Mouse (Mus musculus): ENCODE results near the gene Utp14b. TPM values are rescaled to one million over a fixed set of nuclear protein-coding genes. Genes with fewer than 3 reads are reported as not detected.

Gene Utp14b
- polyA plus RNA-seq (2015; fragmentation: Nextera tagmentation; extraction: Ambion mirVana), result 3.2 and 3.7 TPM in 2 replicates

GRCm38 (mm10) chr1:78657671-78658440 is at the start of gene Utp14b, which contains the start of gene Acsl3:
TSS of gene Utp14b (plus strand) at chr1:78658038.
TSS of gene Acsl3 (plus strand) at chr1:78657825.
- no peaks in the 10 kb centered on the region for H3K27me3 ChIP-seq
- H3K4me2 ChIP-seq, result peak within 1 kb of the TSS; percentile 74
- ATAC-seq (replicated peaks; ENCODE audit: low FRiP score), result peak; percentile 99
- H3K9ac ChIP-seq, result peak within 1 kb of the TSS; percentile 95
- peak within 1 kb of the TSS; percentile 97 for H3K27ac ChIP-seq
- H3K4me1 ChIP-seq, result peaks cover 32% of the 10 kb centered on the region
- H3K36me3 ChIP-seq, result no peaks in the 10 kb centered on the region
- peak within 1 kb of the TSS; percentile 96 for H3K4me3 ChIP-seq (replicated peaks)
- under 1% methylated on average over 100 of the region's 104 CpGs for WGBS
- no peaks in the 10 kb centered on the region for H3K9me3 ChIP-seq (replicated peaks)

- H3K9ac ChIP-seq, result no peak overlapping the region
- no peak overlapping the region for H3K4me3 ChIP-seq (replicated peaks)
- peaks cover 7% of the 10 kb centered on the region for H3K4me1 ChIP-seq
- H3K4me2 ChIP-seq, result 0 out of 2 replicates have a peak overlapping the region, but pooled peaks have one; percentile 7
- peak; percentile 60; the same call in 1 of the 2 replicates for ATAC-seq (replicated peaks; ENCODE audit: low FRiP score)
- no peaks in the 10 kb centered on the region for H3K9me3 ChIP-seq (replicated peaks)
- WGBS, result 16% methylated on average over 12 of the region's 12 CpGs
- H3K36me3 ChIP-seq, result no peaks in the 10 kb centered on the region
- no peaks in the 10 kb centered on the region for H3K27me3 ChIP-seq
- H3K27ac ChIP-seq, result no peak overlapping the region
Observed at GRCm38 (mm10) chr1:78609134-78609907, 48.5 kb upstream of the Utp14b start.

GRCm38 (mm10) chr1:78611039-78611438 is 46.8 kb upstream of the Utp14b start:
- 35% methylated on average over 4 of the region's 4 CpGs for whole genome bisulfite sequencing
- Histone ChIP-seq H3K4me1 (peaks cover 7% of the 10 kb centered on the region), H3K36me3 (no peaks in the 10 kb centered on the region), H3K9me3 (replicated peaks) (no peaks in the 10 kb centered on the region), H3K4me2 (no peak overlapping the region), H3K27ac (no peak overlapping the region), H3K4me3 (replicated peaks) (no peak overlapping the region), H3K9ac (no peak overlapping the region), H3K27me3 (no peaks in the 10 kb centered on the region)
- ATAC-seq (replicated peaks; ENCODE audit: low FRiP score), result 0 out of 2 replicates have a peak, but pooled peaks have one; percentile 18

GRCm38 (mm10) chr1:78612959-78613358 is 44.9 kb upstream of the Utp14b start:
- ATAC-seq (replicated peaks; ENCODE audit: low FRiP score), result no peak
- WGBS, result 67% methylated on average over 1 of the region's 1 CpGs

GRCm38 (mm10) chr1:78624352-78624751 is 33.5 kb upstream of the Utp14b start:
- no peak overlapping the region for H3K27ac ChIP-seq
- no peaks in the 10 kb centered on the region for H3K27me3 ChIP-seq
- no peak overlapping the region for H3K9ac ChIP-seq
- no peaks in the 10 kb centered on the region for H3K9me3 ChIP-seq (replicated peaks)
- H3K36me3 ChIP-seq, result no peaks in the 10 kb centered on the region
- H3K4me3 ChIP-seq (replicated peaks), result no peak overlapping the region
- 93% methylated on average over 2 of the region's 2 CpGs for WGBS
- no peaks in the 10 kb centered on the region for H3K4me1 ChIP-seq
- H3K4me2 ChIP-seq, result no peak overlapping the region
- no peak for ATAC-seq (replicated peaks; ENCODE audit: low FRiP score)

More at GRCm38 (mm10) chr1:78612959-78613358, 44.9 kb upstream of the Utp14b start:
- no peak overlapping the region for H3K4me2 ChIP-seq
- H3K4me3 ChIP-seq (replicated peaks), result no peak overlapping the region
- H3K27ac ChIP-seq, result no peak overlapping the region
- H3K4me1 ChIP-seq, result peaks cover 7% of the 10 kb centered on the region
- H3K9ac ChIP-seq, result no peak overlapping the region
- H3K27me3 ChIP-seq, result no peaks in the 10 kb centered on the region
- H3K9me3 ChIP-seq (replicated peaks), result no peaks in the 10 kb centered on the region
- H3K36me3 ChIP-seq, result no peaks in the 10 kb centered on the region

GRCm38 (mm10) chr1:78634486-78634885 is 23.4 kb upstream of the Utp14b start:
- WGBS, result 58% methylated on average over 3 of the region's 3 CpGs
- no peaks in the 10 kb centered on the region for H3K4me1 ChIP-seq
- no peak for ATAC-seq (replicated peaks; ENCODE audit: low FRiP score)
- H3K9me3 ChIP-seq (replicated peaks), result no peaks in the 10 kb centered on the region
- no peak overlapping the region for H3K27ac ChIP-seq
- no peaks in the 10 kb centered on the region for H3K27me3 ChIP-seq
- no peak overlapping the region for H3K9ac ChIP-seq
- H3K36me3 ChIP-seq, result no peaks in the 10 kb centered on the region
- no peak overlapping the region for H3K4me3 ChIP-seq (replicated peaks)
- no peak overlapping the region for H3K4me2 ChIP-seq

- H3K27ac ChIP-seq, result no peak overlapping the region
- H3K9ac ChIP-seq, result no peak overlapping the region
- no peak overlapping the region for H3K4me3 ChIP-seq (replicated peaks)
- no peaks in the 10 kb centered on the region for H3K36me3 ChIP-seq
- no peak overlapping the region for H3K4me2 ChIP-seq
- ATAC-seq (replicated peaks; ENCODE audit: low FRiP score), result no peak
- no peaks in the 10 kb centered on the region for H3K4me1 ChIP-seq
- H3K9me3 ChIP-seq (replicated peaks), result no peaks in the 10 kb centered on the region
- no peaks in the 10 kb centered on the region for H3K27me3 ChIP-seq
Observed at GRCm38 (mm10) chr1:78640871-78641270, 17.0 kb upstream of the Utp14b start.

GRCm38 (mm10) chr1:78641791-78642190 is 16.0 kb upstream of the Utp14b start:
- ATAC-seq (replicated peaks; ENCODE audit: low FRiP score), result no peak
- Histone ChIP-seq H3K4me2 (no peak overlapping the region), H3K4me3 (replicated peaks) (no peak overlapping the region), H3K27me3 (no peaks in the 10 kb centered on the region), H3K9me3 (replicated peaks) (no peaks in the 10 kb centered on the region), H3K36me3 (no peaks in the 10 kb centered on the region), H3K4me1 (no peaks in the 10 kb centered on the region), H3K27ac (no peak overlapping the region), H3K9ac (no peak overlapping the region)
- over 99% methylated on average over 3 of the region's 3 CpGs for WGBS

GRCm38 (mm10) chr1:78642197-78642596 is 15.6 kb upstream of the Utp14b start:
- ATAC-seq (replicated peaks; ENCODE audit: low FRiP score), result no peak
- H3K27ac ChIP-seq, result no peak overlapping the region

GRCm38 (mm10) chr1:78647317-78647885 is 10.4 kb upstream of the Utp14b start:
- Histone ChIP-seq H3K9me3 (replicated peaks) (no peaks in the 10 kb centered on the region), H3K27ac (no peak overlapping the region), H3K4me1 (peaks cover 9% of the 10 kb centered on the region; the same call in 1 of the 2 replicates), H3K4me3 (replicated peaks) (no peak overlapping the region), H3K27me3 (no peaks in the 10 kb centered on the region), H3K4me2 (no peak overlapping the region), H3K9ac (no peak overlapping the region), H3K36me3 (no peaks in the 10 kb centered on the region)
- ATAC-seq (replicated peaks; ENCODE audit: low FRiP score), result no peak
- WGBS, result 32% methylated on average over 8 of the region's 8 CpGs

More at GRCm38 (mm10) chr1:78642197-78642596, 15.6 kb upstream of the Utp14b start:
- WGBS, result 84% methylated on average over 2 of the region's 2 CpGs
- Histone ChIP-seq H3K9ac (no peak overlapping the region), H3K4me3 (replicated peaks) (no peak overlapping the region), H3K36me3 (no peaks in the 10 kb centered on the region), H3K4me2 (no peak overlapping the region), H3K27me3 (no peaks in the 10 kb centered on the region), H3K9me3 (replicated peaks) (no peaks in the 10 kb centered on the region), H3K4me1 (no peaks in the 10 kb centered on the region)

- Histone ChIP-seq H3K9ac (no peak overlapping the region), H3K36me3 (no peaks in the 10 kb centered on the region), H3K27ac (peak overlapping the region; percentile 78), H3K4me1 (peaks cover 9% of the 10 kb centered on the region; the same call in 1 of the 2 replicates), H3K4me3 (replicated peaks) (no peak overlapping the region), H3K4me2 (no peak overlapping the region), H3K27me3 (no peaks in the 10 kb centered on the region), H3K9me3 (replicated peaks) (no peaks in the 10 kb centered on the region)
- 20% methylated on average over 6 of the region's 6 CpGs for WGBS
- peak; percentile 92 for ATAC-seq (replicated peaks; ENCODE audit: low FRiP score)
Observed at GRCm38 (mm10) chr1:78649269-78650061, 8.4 kb upstream of the Utp14b start.

Measured in kidney, embryonic 15.5 days (tissue).